Mouse (Mus musculus) heart, adult 18-20 months (tissue): ENCODE results near the gene Dhx58. TPM values are rescaled to one million over a fixed set of nuclear protein-coding genes. Genes with fewer than 3 reads are reported as not detected.

Experiments used
- DNase-seq, 2 experiments: peaks; one replicate each; pipeline ENCODE4 v3.0.0; 2021 to 2022; ENCODE audit warnings: mixed read lengths in 1 of 2
- total RNA-seq, 2 experiments: library from RNA; stranded (reverse); gene quantifications; 2 replicates each; pipeline ENCODE4 v1.2.3; 2021

Gene Dhx58
- total RNA-seq, 2 experiments from 2014 or later, result 0.60 to 1.0 TPM

- DNase-seq, result peak in 1 of 2 experiments; percentile 54
These were observed 17.9 kb upstream of the Dhx58 start for GRCm38 (mm10) chr11:100721776-100722492.

GRCm38 (mm10) chr11:100721254-100721653 lies 17.2 kb upstream of the Dhx58 start:
- peak; percentile 48 to 59 for DNase-seq

GRCm38 (mm10) chr11:100720345-100720744 lies 16.3 kb upstream of the Dhx58 start:
- peak; percentile 53 to 64 for DNase-seq

GRCm38 (mm10) chr11:100719893-100720292 lies 15.8 kb upstream of the Dhx58 start:
- no peak for DNase-seq

- DNase-seq, result peak in 1 of 2 experiments; percentile 55
These were observed 15.2 kb upstream of the Dhx58 start for GRCm38 (mm10) chr11:100719312-100719711.

GRCm38 (mm10) chr11:100718866-100719265 lies 14.8 kb upstream of the Dhx58 start:
- DNase-seq, result peak in 1 of 2 experiments; percentile 45

- no peak for DNase-seq
These were observed 14.4 kb upstream of the Dhx58 start for GRCm38 (mm10) chr11:100718462-100718861.

GRCm38 (mm10) chr11:100716649-100717048 lies 12.6 kb upstream of the Dhx58 start:
- DNase-seq, result no peak

GRCm38 (mm10) chr11:100714948-100715347 lies 10.9 kb upstream of the Dhx58 start:
- DNase-seq, result no peak

- peak; percentile 84 to 92 for DNase-seq
These were observed 10.5 kb upstream of the Dhx58 start for GRCm38 (mm10) chr11:100714534-100714915.

- DNase-seq, result peak; percentile 87 to 91
These were observed 9.9 kb upstream of the Dhx58 start, which contains the start of gene Hspb9 for GRCm38 (mm10) chr11:100713735-100714533. TSS of gene Hspb9 (plus strand) at chr11:100713850.

- no peak for DNase-seq
These were observed 9.1 kb upstream of the Dhx58 start for GRCm38 (mm10) chr11:100713174-100713573.

- peak; percentile 89 to 90 for DNase-seq
These were observed 7.9 kb upstream of the Dhx58 start, which contains the start of gene Kat2a for GRCm38 (mm10) chr11:100711783-100712615. TSS of gene Kat2a (minus strand) at chr11:100712465.

- DNase-seq, result no peak
These were observed 6.9 kb upstream of the Dhx58 start for GRCm38 (mm10) chr11:100710977-100711376.

GRCm38 (mm10) chr11:100710528-100710927 lies 6.5 kb upstream of the Dhx58 start:
- DNase-seq, result no peak

GRCm38 (mm10) chr11:100709201-100709810 lies 5.2 kb upstream of the Dhx58 start:
- DNase-seq, result no peak

- no peak for DNase-seq
These were observed 1.1 kb upstream of the Dhx58 start for GRCm38 (mm10) chr11:100705095-100705747.

- no peak for DNase-seq
These were observed 705 bp downstream of the Dhx58 start for GRCm38 (mm10) chr11:100703366-100703765.

- DNase-seq, result no peak
These were observed 1.2 kb downstream of the Dhx58 start for GRCm38 (mm10) chr11:100702906-100703305.

- DNase-seq, result peak; percentile 81 to 85
These were observed 1.8 kb downstream of the Dhx58 start for GRCm38 (mm10) chr11:100702081-100702851.
